Mouse (Mus musculus): ENCODE data around the gene Ndufc1.
"Not testable (repeated sequence)": the region's sequence is repeated elsewhere in the genome, so short reads cannot be mapped to it uniquely, and the experiment has no call there.

Ndufc1 gene

GRCm38 (mm10) chr3:51396219-51397068, 12.3 kb downstream of the Ndufc1 start, which contains the start of gene Mgarp:
TSS of gene Mgarp (minus strand) at chr3:51396738.
- peak; percentile 79 for DNase-seq (ENCODE audit: low read depth)

DNA sequence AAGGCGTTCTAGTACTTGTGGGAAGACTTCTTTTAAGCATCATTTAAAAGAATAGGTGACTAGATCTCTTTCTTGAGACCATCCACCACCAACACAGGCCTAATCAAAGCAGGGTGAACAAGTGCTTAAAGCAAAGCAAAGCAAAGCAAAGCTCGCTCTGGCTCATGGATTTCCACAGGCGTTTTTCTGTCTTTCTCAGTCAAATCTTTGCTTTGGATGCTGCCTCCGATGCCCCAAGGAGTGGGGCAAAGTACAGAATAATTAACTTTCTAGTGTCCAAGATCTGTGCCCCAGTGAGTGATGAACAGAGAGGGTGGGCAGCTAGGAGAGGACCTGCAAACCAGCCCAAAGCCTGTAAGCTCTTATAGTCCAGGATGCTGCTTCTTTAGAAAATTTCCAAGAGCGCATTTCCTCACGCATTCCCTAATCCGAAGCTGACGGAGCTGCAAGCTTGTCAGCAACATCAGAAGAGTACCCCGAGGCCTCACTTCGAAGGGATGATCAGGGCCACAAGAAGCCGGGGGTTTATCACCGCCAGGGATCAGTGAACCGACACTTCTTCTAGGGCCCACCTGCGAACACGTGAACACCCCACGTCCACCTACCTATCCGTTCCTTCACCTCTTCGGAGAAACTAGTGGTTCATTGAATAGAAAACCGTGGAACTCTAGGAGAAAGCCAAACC, 13.2 kb downstream of the Ndufc1 start:
- DNase-seq (ENCODE audit: low read depth), result no peak

DNA sequence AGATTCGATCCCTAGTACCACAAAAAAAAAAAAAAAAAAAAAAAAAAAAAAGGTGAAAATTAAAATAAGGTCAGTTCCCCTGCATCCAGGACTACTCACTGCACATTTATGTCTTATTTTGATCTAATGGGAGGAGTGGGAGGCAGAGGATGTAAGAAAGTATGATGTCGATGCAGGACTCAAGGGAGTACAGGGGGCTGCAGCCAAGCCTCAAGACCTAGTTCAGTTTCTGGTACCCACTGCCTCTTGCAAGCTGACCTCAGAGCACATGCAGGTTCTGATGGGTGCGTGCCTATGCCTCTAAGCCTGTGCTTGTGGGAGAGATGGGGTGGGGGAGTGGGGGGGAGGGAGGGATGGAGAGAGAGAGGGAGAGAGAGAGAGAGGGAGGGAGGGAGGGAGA, 13.9 kb downstream of the Ndufc1 start:
- no peak for DNase-seq (ENCODE audit: low read depth)

DNA sequence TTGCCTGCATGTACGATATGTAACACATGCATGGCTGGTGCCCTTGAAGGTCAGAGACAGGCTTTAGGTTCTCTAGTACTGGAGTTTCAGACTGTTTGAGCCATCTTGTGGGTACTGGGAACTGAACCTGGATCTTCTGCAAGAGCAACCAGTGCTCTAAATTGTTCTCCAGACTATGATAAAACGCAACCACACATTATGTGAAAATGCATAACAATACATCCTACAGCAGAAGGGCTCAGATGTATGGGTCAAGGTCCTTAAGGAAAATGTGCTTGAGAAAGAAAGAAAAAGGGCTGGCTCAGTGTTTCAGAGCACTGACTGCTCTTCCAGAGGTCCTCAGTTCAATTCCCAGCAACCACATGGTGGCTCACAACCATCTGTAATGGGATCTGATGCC, 15.1 kb downstream of the Ndufc1 start:
- DNase-seq (ENCODE audit: low read depth), result no peak

DNA sequence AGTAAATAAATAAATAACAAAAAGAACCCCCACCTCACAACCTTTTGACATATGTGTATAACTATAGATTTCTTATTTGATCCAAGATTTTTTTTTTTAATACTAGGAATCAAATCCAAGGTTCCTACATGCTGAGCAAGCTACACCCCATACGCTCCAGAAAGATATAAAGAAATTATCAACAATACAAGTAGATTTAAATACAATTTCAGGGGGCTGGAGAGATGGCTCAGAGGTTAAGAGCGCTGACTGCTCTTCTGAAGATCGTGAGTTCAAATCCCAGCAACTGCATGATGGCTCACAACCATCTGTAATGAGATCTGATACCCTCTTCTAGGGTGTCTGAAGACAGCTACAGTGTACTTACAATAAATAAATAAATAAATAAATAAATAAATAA, 15.8 kb downstream of the Ndufc1 start:
- not testable (repeated sequence) for DNase-seq (ENCODE audit: low read depth)

GRCm38 (mm10) chr3:51391591-51391990, 17.2 kb downstream of the Ndufc1 start:
- DNase-seq (ENCODE audit: low read depth), result no peak

DNA sequence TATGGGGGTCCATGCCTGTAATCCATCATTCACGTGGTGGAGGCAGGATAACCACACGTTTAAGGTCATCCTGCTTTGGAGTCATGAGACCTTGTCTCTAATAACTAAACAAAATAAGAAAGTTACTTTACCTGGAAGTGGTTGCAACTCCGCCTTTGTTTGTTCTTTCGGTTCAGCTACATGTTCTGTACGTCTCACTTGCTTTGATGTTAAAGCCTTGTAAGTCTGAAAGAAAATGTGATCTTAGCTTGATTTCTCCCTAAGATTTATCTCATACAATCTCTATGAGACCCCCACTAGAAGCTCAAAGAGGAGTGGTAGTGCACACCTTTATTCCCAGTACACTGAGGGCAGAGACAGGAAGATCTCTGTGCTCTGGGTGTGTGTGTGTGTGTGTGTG, 17.7 kb downstream of the Ndufc1 start:
- DNase-seq (ENCODE audit: low read depth), result peak; percentile 58

- DNase-seq (ENCODE audit: low read depth), result peak; percentile 37
Measured at GRCm38 (mm10) chr3:51388904-51389303, 19.9 kb downstream of the Ndufc1 start.

DNA sequence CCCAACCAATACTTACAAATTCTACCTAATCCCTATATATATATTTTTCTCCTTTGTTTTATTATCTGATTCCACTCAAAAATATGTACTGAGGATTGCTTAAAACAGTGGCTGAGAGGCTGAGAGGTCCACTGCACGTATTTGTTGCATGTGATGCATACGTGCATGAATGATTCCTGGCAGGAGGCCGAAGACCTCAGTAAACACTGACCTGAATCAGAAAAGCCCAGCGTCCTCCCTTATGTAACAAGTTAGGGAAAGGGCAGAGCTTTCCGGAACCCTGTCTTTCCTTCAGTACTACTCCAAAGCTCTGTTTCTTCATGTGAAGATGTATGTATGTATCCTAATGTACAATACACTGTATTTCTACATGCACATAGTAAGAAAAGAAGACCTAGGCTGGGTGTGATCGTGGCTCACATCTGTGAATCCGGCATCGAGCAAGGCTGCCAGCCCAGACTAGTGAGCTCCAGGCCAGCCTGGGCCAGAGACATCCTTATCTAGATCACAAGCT, 20.9 kb downstream of the Ndufc1 start:
- DNase-seq (ENCODE audit: low read depth), result no peak

DNA sequence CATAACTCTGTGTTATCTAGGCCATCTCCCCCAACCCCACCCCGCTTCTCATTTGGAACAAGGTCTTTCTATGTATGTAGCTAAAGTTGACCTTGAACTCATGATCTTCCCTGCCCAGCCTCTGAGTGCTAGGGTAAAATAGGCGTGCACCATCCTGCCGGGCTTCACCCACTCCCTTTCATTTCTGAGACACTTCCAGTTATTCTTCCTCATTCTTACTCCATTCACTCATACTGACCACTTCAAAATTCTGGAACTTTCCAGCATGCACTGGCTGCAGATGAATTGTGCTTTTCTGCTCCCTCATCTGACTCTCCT, 21.7 kb downstream of the Ndufc1 start:
- DNase-seq (ENCODE audit: low read depth), result no peak

DNA sequence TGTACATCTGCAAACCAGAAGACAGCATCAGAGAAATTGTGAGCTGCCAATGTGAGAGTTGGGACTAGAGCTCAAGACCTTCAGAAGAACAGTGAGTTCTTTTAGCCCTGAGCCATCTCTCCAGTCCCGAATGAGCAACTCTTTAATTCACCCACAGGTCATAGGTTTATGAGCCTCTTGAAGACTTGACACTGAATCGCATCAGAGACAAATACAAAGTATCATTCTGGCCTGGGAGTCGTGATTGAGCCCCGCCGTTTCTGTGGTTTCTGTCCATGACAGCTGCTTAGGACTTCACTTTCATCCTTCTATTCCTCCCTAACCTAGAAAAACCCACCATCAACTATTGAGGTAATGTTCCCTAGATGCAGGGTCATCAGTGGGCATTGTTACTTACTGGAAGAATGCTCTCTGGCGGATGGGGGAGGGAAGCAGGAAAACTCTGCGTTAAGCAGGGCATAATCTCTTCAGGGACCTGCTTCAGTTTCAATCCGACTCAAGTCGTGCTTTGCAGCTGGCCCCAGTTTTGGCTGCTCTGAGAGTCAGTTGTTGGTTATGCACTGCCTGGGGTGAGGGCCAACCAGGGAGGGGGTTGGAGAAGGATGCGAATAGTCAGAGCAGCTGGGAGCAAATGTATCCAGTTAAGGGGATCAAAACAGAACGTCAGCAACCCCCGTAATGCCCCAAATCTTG, 22.2 kb downstream of the Ndufc1 start:
- no peak for DNase-seq (ENCODE audit: low read depth)

DNA sequence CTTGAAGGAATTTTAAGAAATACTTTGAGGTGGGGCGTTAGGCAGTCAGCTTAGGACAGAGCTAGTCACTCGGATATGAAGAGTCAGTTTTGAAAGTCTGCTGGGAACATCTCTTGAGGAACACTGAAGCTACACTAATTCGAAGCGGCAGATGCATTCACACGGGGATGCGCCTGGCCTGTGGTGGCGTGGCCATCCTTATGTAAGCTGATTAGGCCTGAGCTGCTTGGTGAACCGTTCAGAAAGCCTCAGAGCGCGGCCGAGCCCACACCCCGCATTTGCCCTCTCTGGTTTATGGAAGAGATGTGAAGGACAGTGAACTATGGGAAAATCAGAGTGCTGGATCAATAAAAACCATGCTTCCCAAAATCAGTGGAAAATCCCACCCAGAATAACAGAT, 25.4 kb downstream of the Ndufc1 start:
- DNase-seq (ENCODE audit: low read depth), result no peak

- DNase-seq (ENCODE audit: low read depth), result no peak
Measured at GRCm38 (mm10) chr3:51380660-51381014, 28.2 kb downstream of the Ndufc1 start.

DNA sequence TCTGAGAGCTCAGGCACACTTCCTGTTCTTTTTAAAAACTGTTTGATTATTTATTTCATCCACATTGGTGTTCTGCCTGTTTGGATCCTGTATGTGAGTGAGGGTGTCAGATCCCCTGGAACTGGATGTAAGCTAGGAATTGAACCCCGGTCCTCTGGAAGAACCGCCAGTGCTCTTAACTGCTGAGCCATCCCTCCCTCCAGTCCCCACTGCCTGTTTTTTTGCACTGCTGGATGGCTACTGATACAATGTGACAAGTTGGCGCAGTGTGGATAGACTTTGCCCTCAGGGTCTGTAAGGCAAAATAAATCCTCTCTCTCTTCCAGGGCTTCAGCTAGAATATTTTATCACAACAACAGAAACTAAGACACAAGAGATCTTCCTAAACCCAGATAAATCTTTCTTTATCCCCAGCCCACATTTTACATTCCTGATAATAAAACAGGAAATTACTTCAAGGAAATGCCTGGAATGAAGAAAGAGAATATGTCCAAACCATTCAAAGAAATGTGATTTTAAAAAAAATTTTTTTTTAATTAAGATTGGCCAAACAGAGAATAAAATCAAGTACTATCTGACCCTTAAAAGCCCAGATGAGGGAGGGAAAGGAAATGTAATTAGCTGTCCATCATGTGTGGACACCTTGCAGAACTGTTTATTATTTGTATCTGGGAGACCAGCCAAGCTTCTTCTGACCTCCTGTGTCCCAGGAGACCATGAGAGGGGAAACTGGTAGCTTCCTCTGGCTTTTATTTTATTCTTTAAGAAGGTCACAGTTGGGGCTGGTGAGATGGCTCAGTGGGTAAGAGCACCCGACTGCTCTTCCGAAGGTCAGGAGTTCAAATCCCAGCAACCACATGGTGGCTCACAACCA, 28.8 kb downstream of the Ndufc1 start:
- no peak for DNase-seq (ENCODE audit: low read depth)

- no peak for DNase-seq (ENCODE audit: low read depth)
Measured at GRCm38 (mm10) chr3:51378665-51378946, 30.2 kb downstream of the Ndufc1 start.

DNA sequence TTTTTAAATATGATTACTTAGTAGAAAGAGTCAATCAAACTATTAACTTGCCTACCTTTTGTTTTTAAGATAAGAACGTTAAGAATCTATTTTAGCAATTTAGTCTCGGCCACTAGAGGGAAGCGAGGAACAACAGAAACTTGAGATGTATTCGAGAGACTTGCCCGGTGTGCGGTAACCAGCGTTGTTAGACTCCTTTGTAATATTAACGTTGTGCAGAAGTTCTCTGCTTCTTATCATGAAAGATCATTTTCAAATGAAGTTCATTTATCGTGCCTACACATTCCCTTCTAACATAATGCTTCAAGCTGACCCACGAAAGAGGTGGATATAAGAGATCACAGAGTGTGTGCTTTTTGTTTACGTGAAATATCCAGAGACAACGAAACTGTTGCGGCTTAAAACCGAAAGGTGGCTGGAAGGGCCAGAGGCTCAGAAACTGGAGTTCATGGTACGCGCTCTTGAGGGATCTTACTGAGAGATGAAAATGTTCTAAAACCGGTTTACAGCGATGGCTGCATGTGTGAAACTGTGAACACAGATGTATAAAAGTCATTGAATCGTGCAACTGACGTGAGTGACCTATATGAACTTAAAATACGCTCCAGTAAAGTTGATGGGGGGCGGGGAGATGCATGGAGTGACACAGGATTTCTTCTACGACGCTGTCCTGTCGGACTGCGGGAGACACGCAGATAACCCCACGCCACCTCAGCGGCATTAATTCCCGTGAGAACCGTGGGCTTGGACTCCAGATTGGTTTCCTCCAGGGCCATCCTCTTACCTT, 30.7 kb downstream of the Ndufc1 start:
- peak; percentile 80 for DNase-seq (ENCODE audit: low read depth)

GRCm38 (mm10) chr3:51375307-51376265, 33.2 kb downstream of the Ndufc1 start:
- DNase-seq (ENCODE audit: low read depth), result peak; percentile 83

- DNase-seq (ENCODE audit: low read depth), result no peak
Measured at GRCm38 (mm10) chr3:51373544-51373943, 35.2 kb downstream of the Ndufc1 start.

GRCm38 (mm10) chr3:51372883-51373282, 35.9 kb downstream of the Ndufc1 start:
- peak; percentile 60 for DNase-seq (ENCODE audit: low read depth)

DNA sequence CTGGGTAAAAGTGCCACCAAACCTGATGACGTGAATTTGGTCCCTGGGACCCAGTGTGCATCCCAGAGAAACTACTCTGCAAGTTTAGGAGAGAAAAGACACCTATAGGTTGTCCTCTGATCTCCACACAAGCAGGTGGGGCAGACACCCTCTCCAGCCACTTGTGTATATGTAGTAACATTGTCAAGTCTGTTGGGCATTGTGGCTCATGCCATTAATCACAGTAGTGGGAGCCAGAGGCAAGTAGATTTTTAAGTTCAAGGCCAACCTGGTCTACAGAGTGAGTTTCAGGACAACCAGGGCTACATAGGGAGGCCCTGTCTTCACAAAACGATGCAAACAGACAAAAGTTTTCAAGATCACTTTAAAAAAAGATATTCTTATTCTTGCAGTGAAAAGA, 37.0 kb downstream of the Ndufc1 start:
- DNase-seq (ENCODE audit: low read depth), result no peak

All from naive thymus-derived CD4-positive, alpha-beta T cell, adult 2 months (primary cell).